ENCODE assay signal across 21 mouse cellular contexts in genomic region chr4:117885093-117885492, GRCm38 (mm10). TPM values are rescaled to one million over a fixed set of nuclear protein-coding genes. Genes with fewer than 3 reads are reported as not detected.
"Had no signal": no experiment of that assay in that cellular context is flagged by ENCODE, and none has a peak within 500 bp of the region (broad histone marks: within the 10 kb centered on the region; RNA-seq: fewer than 3 reads in every experiment).

No protein-coding gene starts in this region.

- H3K9ac ChIP-seq: lung, embryonic 15.5 days; neural tube, embryonic 12.5 days had no signal

- DNase-seq: kidney, adult 2 months; kidney, postnatal 25 days; layer of hippocampus, postnatal 36 days; lung, adult 18-20 months; lung, postnatal 10 days; lung, postnatal 36 days; right cerebral cortex, adult 18-20 months; right cerebral cortex, postnatal 14 days; right cerebral cortex, postnatal 4 days; thymus, adult 18-20 months; thymus, postnatal 36 days had no signal

- H3K27ac ChIP-seq: kidney, postnatal 0 days; layer of hippocampus, adult 2 months; left cerebral cortex, adult 2 months; liver, embryonic 15.5 days; lung, embryonic 15.5 days; midbrain, embryonic 13.5 days; neural tube, embryonic 12.5 days; neural tube, embryonic 15.5 days; stomach, postnatal 0 days had no signal

- H3K4me2 ChIP-seq: lung, embryonic 15.5 days; neural tube, embryonic 12.5 days had no signal

- H3K27me3 ChIP-seq: lung, embryonic 15.5 days; midbrain, embryonic 13.5 days; neural tube, embryonic 12.5 days; neural tube, embryonic 15.5 days had no signal

- ATAC-seq: midbrain, embryonic 13.5 days had no signal

- H3K4me3 ChIP-seq: left cerebral cortex, adult 2 months; neural tube, embryonic 12.5 days; neural tube, embryonic 15.5 days had no signal

- H3K9me3 ChIP-seq: liver, embryonic 15.5 days; lung, embryonic 15.5 days; midbrain, embryonic 13.5 days; neural tube, embryonic 12.5 days; neural tube, embryonic 15.5 days had no signal

RNA-seq across cellular contexts. Expression of gene Ccdc24, which starts 12.7 kb away (rescaled TPM):
- total RNA-seq: liver, adult 2 months had no signal
